Mouse (Mus musculus) heart, embryonic 10.5 days (tissue): ENCODE measurements at regions not wholly inside any gene's neighbourhood (a gene's known extent, or its start where the extent isn't known, plus 50 kb on each side); places are given as distances from the start of the nearest gene placed in this dataset.
"Not testable (repeated sequence)": the region's sequence is repeated elsewhere in the genome, so short reads cannot be mapped to it uniquely, and the experiment has no call there.

Source experiments
- DNase-seq: peaks from one replicate; pipeline ENCODE4 v3.0.0-alpha.2; 2017; ENCODE audit warnings: low spot score
- H3K27ac ChIP-seq: fragments of 300-500 bp; sonication (generic); 2 replicates; pipeline ENCODE4 v1.5.1; 2016; ENCODE audit warnings: mild to moderate bottlenecking
- H3K27me3 ChIP-seq: fragments of 300-500 bp; sonication (generic); 2 replicates; pipeline ENCODE4 v1.6.1; 2016; ENCODE audit warnings: mild to moderate bottlenecking; ENCODE audit not compliant: poor library complexity, insufficient read depth, severe bottlenecking
- H3K36me3 ChIP-seq: fragments of 300-500 bp; sonication (generic); 2 replicates; pipeline ENCODE4 v1.6.1; 2016; ENCODE audit warnings: mild to moderate bottlenecking, moderate library complexity
- H3K4me1 ChIP-seq: fragments of 300-500 bp; sonication (generic); 2 replicates; pipeline ENCODE4 v1.6.1; 2016; ENCODE audit warnings: mild to moderate bottlenecking
- H3K4me3 ChIP-seq: fragments of 300-500 bp; sonication (generic); 2 replicates; pipeline ENCODE4 v1.5.1; 2016; ENCODE audit warnings: mild to moderate bottlenecking, moderate library complexity
- H3K9me3 ChIP-seq: fragments of 300-500 bp; sonication (generic); 2 replicates; pipeline ENCODE4 v1.6.1; 2016; ENCODE audit warnings: mild to moderate bottlenecking, moderate library complexity
- WGBS: fragments of 180-500 bp; shearing (Covaris S2); methylation state at CpG from one replicate; pipeline ENCODE4 v1.1.7; 2016; 5-methylcytosine and 5-hydroxymethylcytosine counted together

DNA sequence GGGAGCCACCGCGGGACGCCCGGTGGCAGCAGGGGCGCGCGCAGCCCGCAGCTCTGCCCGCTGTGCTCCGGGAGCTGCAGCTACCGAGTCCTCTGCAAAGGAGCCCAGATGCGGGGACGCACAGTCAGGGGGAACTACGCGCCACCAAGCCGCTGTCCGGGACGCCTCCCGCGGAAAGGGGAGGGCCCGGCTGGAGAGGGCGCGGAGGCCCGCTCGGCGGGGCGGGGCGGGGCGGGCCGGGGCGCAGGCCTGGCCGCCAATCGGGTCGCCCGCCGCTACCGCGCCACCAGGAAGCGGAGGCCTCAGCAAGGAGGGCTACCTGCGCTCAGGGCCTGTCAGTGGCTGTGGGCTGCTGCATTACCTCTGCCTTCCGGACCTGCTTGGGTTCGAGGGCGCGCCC, 128.1 kb downstream of the 9030624G23Rik start:
- H3K27ac ChIP-seq, H3K36me3 ChIP-seq, DNase-seq, H3K9me3 ChIP-seq, H3K4me1 ChIP-seq, H3K27me3 ChIP-seq: not testable (repeated sequence)
- peak overlapping the region; percentile 45 for H3K4me3 ChIP-seq
- no CpG with 5 or more reads among the region's 44 CpGs for WGBS
